Mouse (Mus musculus) mature B cell (primary cell): ENCODE measurements at regions not wholly inside any gene's neighbourhood (a gene's known extent, or its start where the extent isn't known, plus 50 kb on each side); places are given as distances from the start of the nearest gene placed in this dataset.

ENCODE experiments used
- in situ Hi-C: fragments of 300-500 bp; cut with MboI; formaldehyde crosslinking; loops from 2 replicates; pipeline ENCODE4 v1.14.3; 2019

DNA sequence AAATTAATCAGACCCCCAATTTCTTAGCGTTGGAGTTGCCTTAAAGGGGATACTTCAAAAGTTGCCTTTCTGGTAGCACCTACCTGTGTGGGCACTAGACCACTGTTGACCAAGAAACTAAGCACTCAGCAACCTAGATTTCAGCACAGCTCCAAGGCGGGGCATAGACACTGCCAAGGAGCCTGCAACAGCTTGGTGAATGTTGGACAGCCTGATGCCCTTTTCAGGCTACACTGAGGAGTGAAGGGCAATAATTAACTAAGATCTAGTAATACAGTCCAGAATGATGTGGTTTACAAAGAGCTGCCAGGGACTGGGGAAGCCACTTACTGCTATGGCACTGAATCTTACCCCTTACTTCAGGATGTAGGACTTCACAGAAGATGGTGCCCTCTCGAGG lies 304.9 kb downstream of the Satb1 start:
- in situ Hi-C loops = no loop called here

DNA sequence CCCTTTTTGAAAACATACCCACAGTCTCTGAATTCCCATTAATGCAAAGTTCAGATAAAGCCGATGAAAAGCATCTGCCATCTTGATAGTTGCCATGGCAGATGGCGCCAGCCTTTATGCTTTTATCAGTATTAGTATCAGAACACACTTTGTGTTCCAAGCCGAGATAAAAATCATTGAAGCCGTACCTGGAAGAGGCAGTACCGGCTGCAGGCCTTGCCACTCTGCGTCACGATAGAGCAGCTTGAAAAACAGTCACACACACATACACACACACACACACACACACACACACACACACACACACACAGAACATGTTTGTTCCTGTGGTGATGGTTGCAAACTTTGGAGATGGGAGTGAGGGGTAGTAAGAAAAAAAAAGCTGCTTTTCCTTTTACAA lies 306.2 kb downstream of the Satb1 start:
- in situ Hi-C loops = no loop called here

DNA sequence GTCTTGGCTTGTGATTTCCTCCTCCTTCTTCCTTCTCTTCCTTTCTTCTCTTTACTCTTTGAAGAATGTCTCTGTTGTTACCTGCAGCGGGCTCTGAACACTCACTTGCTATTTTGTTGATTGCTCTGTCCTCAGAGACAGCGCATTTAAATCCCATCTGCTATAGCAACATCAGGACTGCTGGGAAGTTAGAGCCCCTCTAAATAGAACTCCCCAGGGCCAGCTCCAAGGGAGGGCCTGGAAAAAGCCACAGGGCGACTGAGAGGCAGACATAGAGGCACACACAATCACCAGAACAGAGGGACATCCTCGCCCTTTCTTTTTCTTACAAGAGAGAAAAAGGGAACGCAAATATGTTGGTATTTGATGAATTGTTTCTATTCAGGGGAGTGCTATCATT lies 306.6 kb downstream of the Satb1 start:
- in situ Hi-C loops = no loop called here

DNA sequence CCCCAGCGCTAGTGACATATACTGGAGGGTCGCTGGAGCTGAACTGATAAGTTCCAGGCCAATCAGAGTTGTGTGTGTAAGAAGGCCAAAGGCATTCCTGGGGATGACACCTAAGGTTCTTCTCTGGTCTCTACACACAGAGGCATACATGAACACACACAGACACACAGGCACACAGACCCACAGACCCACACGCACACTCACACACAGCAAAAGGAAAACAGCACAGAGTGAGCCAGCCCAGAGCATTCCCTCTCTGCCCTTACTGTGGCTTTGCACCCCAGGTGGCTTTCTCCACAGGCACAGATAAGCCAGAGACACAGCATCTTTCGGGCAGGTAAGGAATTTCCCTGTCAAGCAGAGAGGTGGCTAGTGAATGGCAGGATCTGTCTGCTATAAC lies 307.1 kb downstream of the Satb1 start:
- in situ Hi-C loops = no loop called here

DNA sequence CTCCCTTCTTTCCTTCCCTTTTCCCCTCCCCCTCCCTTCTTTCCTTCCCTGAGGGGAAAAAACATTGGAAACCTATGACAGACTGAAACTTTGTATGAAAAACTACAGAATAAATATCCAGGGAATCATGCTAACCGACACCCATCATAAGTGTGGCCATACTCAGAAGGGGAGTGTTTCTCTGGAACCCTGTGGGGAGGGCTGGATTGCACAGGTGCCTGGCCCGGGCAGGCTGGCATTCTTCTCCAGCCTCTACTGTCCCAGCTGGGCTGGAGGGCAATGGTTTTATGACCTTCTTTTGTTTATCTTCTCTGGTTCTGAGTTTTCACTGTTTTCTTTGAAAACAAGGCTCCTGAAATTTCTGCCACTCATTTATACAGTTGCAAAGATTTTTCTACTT lies 307.9 kb downstream of the Satb1 start:
- in situ Hi-C loops = no loop called here

DNA sequence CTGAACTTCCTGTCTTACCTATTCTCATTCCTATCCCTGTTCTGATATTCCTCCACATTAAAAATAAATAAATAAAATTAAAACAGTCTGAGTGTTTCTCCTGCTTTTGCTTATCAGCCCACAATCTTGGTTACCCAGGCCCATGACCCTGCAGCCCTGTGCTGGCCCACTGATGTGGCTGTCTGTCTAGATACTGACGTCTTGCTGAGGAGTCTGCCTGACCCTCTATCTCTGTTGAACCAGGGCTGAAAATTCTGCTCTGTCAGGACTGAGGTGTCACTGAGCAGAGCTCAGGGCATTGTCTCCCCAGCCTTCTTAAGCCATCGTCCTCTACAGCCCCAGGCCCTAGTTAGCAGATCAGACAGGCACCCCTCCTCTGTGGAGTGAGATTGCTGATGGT lies 321.2 kb downstream of the Satb1 start:
- in situ Hi-C loops = no loop called here

DNA sequence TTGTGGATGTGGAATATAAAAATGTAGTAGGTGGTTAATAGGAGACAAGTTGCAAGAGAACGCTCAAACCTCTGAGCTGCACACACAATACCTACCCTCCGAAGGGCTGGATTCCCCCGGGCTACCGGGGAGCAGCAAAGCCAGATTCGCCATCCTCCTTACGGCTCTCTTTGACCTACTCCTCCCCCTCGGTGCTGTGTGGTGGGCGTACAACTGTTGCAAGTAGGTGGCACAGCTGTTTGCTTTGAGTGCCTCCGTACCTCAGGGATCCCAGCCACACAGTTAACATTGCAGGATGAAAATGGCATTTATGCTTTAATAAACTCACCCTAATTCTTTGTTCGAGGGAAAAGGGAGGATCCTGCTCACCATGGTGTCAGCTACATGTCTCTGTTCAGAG lies 321.6 kb upstream of the Tbc1d5 start:
- in situ Hi-C loops = no loop called here

DNA sequence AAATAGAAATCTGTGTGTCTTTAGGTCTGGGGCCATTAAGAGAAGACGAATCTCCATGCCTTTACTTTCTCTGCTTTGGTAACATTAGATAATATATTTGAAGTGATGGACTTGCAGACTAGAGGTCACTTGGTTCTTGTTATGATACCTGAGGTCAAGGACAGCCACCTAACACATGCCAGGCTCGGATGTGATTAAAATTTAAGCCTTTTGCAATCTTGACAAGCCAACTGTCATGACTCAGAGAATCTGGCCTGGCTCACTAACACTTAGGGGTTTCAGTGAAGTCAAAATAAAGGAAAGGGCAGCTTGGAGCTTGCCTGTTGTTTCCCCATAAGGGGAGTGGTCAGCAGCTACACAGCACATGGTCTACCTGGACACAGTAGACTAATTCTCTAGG lies 320.4 kb upstream of the Tbc1d5 start:
- in situ Hi-C loops = no loop called here

DNA sequence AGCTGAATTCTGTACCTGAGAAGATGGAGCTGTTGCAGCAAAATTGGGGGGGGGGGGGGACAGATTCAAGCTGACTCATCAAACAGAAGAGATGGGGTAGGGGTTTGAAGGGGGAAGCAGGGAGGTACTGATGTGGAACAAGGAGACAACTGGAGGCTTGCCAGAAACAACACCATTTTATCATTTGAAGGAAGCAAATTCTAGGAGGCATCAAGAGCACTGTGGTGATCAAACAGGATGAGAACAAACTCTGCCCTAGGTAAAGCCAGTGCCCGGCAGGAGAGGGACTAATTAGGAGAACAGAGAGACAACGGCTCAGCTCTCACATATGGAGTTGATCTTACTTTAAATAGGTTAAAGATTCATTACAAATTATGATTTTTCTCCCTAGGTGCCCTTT lies 315.9 kb upstream of the Tbc1d5 start:
- in situ Hi-C loops = no loop called here

DNA sequence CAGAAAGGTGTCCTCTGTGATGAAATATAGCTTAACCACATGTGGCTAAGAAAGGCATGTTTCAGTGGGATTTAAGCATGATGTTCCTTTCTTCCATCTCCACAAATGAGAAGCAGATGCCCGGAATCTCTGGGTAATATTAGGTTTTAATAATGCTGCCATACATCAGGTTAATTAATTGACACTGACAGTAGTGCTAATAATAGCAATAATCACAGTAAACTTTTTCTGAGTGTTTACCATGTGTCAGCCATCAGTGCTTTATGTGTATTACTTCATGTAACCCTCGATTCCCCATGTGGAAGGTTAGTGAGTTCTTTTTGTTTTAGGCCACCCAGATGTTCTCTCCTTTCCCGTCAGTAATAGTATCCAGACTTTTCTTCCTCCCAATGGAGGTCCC lies 310.2 kb upstream of the Tbc1d5 start:
- in situ Hi-C loops = no loop called here

DNA sequence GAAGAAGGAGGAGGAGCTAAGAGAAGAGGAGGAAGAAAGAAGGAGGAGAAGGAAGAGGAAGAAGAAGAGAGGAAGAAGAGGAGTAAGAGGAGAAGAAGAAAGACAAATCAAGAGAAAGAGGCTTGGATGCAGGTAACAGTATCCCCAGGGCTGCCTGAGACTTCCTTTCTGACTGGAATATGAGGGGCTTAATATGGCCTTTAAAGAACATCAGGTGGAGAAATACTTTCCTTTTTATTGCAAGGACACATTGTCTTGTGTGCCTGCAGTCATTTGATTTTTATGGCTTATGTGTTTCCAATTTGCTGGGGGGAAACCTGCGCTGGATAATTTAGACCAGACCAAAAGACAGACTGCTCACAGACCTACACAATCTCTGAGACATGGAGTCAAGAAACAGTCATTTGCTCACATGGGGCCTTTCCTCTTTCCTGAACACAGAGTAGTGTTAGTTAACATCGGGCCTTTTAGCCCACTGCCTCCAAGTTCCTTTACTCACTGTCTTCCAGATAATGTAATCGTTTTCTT lies 308.8 kb upstream of the Tbc1d5 start:
- in situ Hi-C loops = no loop called here

DNA sequence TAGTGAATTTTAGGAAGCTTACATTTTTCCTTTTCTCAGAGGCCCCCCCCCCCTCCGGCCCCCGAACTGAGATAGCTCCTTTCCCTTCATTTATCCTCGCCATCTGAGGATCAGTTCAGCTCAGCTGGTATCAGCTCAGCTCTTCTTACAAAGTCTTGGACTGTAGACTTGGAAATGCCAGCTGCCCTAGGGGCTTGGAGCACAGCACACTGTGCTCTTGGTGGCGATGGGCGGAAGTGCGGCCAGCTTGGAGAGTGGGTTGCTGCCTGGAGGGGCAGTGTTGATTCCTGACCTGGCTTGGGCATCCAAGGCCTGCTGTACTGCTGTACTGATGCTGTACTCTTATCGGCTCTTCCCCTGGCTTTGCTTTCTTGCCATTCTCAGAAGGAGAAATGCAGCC lies 298.7 kb upstream of the Tbc1d5 start:
- in situ Hi-C loops = no loop called here

DNA sequence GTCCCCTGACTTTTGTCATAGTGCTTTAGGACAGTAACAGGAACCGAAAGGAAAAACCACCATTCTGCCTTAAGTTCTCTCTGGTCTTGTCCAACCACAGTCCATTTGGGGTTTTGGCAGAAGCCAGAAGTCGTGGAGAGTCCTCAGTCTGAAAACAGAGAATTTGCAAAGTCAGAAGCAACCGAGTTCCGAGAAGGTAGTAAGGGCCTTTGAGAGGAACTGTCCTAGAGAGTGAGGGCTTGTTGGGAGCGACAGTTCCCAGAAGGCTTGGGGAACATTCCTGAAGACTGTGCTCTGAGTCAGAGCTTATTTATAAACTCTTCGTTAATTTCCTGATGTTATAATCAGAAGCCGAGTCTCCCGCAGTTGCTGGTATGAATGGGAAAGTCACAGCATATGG lies 298.3 kb upstream of the Tbc1d5 start:
- in situ Hi-C loops = no loop called here

DNA sequence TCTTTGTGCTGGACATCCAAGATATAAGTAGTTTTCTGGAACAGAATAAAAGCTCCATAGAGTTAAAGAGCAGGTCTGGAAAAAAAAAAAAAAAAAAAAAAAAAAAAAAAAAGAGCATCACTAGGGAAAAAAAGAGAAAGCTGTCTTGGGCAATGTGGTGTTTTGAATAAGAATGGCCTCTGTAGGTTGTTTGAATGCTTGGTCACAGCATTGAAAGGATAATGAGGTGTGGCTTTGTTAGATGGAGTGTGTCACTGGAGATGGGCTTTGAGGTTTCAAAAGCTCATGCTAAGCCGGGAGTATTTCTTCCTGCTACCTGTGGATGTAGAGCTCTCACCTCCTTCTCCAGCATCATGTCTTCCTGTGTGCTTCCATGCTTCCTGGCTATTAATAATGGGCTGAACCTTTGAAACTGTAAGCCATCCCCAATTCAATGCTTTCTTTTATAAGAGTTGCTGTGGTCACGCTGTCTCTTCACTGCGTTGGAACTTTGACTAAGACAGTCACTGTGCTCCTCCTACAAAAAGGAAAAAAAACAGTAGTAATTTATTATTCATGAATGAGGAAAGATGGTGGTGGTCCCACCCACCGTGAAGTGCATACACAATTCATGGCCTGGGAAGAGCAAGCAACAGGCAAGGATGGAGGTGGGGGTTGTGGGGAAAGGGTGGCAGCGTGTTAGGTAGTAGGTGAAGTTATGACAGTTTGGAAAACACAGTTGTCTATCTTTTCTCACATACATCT lies 283.2 kb upstream of the Tbc1d5 start:
- in situ Hi-C loops = no loop called here

DNA sequence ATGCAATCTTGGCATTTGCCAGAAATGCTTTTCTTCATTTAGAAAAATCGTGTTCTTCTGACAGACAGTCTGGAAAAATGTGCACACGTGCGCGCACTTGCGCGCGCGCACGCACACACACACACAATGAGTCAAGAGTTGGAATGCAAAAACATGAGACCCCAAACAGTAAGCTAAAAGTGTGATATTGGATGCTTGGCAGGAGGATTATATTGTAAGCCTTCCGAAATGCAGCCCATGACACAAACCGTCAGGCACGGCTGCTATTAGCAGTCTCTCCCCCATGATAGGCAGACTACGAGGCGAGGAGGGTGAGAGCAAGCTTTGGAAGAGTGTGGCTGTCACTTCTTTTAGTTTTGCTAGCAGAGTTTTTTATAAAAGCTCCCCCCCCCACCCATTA lies 282.1 kb upstream of the Tbc1d5 start:
- in situ Hi-C loops = no loop called here

DNA sequence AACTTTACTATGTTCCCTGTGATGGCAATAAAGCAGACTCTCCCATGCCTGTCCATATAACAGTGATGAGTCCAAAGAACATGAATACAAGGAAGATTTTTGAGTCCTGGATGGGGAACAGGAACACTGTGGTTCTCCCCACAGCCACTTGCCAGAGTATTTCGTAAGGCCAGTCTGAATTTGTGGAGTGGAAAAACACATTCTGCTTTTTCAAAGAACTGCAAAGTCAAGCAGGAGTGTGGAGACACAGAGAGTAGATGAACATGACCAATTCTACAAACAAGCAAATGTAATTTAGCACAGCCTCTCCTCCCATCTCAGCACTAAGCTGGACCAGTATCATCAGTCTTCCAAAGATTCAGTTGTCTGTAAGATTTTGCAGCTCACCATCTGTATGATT lies 280.0 kb upstream of the Tbc1d5 start:
- in situ Hi-C loops = no loop called here

DNA sequence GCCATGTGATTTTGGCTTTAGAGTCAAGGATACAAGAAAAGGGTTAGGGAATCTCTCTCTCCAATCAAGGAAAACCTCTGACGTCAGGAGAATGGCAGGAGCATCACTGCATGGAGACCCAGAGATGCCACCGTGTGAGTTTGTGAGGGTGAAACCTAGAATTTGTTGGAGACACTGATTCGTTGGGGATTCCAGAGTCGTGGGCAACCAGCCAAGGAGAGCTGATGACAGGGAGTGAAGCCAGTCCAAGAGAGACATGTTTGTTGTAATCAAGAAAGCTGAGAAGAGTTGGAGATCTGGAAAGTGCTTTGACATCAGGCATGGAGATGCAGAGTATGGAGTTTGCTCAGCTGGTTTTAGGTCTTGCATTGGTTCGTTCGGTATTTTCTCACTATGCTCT lies 236.6 kb upstream of the Tbc1d5 start:
- in situ Hi-C loops = no loop called here

DNA sequence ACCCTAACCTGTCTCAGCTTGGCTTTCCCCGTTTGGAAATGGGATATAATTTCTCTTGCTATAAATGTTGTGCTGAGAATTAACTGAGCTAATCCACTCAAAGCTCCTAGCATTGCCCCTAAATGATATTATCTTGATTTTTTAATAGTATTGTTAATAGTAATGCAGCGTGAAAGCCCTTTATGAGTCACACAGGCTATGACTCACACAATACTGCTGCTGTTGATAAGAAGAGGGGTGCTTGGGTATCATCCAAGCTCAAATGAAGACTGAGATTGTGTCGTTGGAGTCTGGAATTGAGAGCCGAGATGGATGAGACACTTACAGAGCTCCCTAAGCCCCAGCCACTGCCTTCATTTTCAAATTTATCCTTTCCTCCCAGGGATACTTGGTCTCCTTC lies 235.2 kb upstream of the Tbc1d5 start:
- in situ Hi-C loops = no loop called here

DNA sequence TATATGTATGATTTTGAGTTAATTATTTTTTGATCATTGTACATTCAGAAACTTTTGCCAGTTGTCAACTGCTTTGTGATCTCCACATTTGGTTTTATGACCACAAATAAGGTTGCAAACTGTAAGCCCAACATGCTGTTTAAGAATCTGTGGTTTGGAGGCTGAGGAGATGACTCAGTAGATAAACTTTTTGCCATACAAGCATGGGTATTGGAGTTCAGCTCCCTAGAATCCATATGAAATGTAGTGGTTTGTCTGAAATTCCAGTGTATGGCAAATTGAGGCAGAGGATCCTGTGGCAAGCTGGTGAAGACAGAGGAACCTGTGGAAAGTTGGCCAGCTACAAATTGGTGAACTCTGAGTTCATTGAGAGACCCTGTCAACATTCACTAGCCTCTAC lies 234.6 kb upstream of the Tbc1d5 start:
- in situ Hi-C loops = no loop called here

DNA sequence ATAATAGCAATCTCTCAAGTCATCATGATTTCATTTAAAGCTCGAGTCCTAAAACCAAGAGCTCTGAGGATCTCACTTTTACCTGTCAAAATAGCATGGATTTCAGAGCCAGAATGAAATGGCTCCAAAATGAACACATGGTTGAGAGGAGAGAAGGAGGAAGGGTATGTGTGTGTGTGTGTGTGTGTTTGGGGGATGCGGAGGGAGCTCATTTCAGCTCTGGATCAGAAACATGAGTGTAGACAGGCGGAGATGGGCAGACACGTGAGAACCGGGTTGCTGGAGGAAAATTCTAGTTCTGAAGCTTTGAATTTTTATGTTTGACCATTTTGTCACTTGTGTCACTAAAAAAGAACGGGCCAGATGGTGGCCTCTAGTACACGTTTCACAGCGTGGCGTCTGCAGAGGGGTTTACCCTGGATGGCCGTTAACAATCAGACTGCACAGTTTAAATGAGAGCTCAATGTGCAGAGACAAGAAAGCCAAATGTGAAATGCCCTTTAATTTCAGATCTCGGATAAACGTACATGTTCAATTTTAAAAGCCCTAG lies 232.5 kb upstream of the Tbc1d5 start:
- in situ Hi-C loops = no loop called here

DNA sequence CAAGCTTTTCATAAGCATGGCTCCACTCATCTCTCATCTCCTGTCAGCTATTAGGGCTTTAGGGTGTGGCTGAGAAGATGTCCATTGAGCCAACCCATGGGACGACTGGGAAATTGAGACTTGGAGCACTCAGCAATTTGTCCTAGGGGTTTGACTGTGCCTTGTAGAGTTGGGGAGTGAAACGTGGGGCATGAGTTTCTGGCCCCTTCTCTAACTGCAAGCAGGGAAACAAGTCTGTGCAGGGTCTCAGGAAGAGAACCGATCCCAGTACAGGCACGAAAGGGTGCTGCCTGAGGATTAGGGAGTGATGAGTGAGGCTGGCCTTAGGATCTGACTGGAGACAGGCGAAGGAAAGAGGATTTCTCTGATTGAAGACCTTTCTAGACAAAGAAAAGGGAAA lies 229.7 kb upstream of the Tbc1d5 start:
- in situ Hi-C loops = no loop called here

DNA sequence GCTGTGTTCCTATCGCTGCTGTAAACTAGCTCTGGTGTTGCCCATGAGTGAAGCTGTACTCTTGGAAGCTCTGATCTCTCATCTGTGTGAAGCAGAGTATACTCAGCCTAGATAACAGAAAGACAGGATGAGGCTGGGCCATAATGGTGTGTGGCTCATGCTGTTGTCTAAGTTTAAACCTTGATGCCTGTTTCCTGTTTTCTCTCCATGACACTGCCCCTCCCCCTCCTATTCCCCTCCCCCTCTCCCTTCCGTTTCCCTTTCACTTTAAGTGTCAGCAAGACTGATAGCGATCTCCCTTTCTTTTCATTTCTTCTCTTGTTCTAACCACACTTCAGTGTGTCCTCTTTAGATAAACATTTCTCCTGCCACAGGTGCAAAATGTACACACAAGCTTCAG lies 229.2 kb upstream of the Tbc1d5 start:
- in situ Hi-C loops = no loop called here

DNA sequence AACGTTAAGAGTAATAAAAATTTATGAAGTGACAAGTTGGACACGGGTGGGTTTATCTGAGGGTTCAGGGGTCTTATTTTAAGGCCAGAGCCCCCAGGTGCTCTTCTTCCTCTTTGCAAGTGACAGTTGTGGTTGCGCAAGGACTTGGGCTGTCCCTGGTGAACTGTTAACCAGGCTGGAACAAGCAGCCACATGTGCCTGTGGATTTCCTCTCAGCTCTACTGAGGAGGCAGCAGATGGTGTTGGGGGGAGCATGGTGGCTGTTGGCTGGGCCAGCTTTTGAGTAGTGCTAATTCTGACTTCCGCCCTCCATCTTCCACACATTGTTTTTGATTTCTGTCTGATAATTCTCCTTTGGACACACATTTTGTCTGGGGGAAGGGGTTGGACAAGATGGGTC lies 227.9 kb upstream of the Tbc1d5 start:
- in situ Hi-C loops = no loop called here

DNA sequence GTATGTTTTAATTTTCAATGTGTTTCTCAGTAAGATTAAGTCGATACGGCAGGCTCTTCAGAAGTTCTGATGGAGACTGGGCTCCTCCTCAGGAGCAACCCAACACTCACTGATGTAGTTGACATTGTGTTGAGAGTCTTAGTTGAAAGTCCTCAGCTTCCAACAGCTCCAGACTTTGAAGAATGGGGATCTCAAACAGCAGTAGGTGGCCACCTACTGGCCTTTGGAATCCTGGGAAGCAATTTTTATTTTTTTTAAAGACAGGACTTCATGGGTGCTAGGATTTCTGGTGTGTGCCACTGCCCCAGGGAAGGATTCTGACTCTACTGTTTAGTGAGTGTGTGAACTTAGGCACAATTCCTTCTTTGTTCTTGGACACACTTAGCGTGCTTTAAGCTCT lies 225.9 kb upstream of the Tbc1d5 start:
- in situ Hi-C loops = no loop called here
